Mouse (Mus musculus) frontal cortex, postnatal 36 days (tissue): ENCODE results near the gene Ralb.

ENCODE experiments used
- DNase-seq, 2 experiments: peaks; one replicate each; pipeline ENCODE4 v3.0.0; 2022; ENCODE audit warnings: low spot score in 2 of 2

The Ralb gene

DNA sequence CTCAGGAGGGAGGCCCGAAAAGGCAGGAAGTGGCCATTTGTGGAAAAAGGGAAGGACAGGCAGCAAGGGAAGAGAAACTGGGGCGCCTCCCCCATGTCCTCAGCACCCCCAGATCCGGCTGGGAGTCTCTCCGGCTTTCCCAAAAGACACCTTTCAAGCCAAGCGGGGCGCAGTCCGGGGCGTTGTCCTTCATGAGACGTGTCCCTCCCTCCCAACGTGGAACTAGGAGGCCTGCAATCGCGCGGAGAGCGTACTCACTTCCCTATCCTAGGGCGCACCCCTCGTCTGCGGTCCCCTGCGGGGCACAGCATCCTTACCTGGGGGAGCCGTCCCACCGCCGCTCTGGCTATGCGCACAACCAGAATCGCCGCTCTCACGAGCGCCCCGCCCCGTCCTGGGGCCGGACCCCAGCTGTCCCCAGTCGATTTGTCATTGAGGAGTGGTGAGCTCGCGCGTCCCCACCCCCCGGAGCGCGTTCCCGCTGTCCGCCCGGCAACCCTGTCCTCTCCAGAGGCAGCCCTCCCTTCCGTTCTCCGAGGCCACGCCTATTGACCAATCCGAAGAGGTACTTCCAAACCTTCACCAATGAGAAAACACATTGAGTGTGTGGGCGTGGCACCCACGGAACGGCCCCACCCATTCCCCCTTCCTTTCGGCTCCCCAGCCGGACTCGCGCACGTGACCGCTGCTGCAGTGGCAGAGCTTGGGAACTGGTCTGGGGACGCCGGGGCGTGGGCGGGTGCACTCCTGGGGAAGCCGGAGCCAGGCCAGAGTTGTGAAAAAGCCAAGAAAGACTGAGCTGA is at the start of gene Ralb:
TSS of gene Ralb (minus strand) at position 535 of the 803 bp plus-strand sequence.
- DNase-seq, result peak; percentile 96 to 97

DNA sequence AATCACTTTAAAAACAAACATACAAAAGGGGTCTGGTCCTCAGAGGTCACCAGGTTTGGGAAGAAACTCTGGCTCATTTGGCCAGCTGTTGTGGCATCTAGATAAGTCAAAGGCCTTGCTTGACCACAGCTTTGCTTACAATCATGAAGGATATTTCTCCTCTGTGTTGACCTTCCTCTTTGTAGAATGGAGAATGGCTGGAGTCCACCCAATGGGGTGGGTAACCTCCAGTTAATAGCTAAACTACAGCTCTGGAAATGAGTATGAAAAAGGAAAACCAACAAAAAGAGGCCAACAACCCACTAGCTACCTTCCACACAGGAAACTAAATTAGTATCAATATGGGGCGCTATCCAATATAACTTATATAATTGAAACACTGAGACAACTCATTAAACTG is 47.1 kb upstream of the Ralb start:
- DNase-seq, result no peak

- DNase-seq, result no peak
Observed at GRCm38 (mm10) chr1:119550064-119550463, 45.5 kb upstream of the Ralb start.

- no peak for DNase-seq
Observed at GRCm38 (mm10) chr1:119549327-119549689, 44.7 kb upstream of the Ralb start.

DNA sequence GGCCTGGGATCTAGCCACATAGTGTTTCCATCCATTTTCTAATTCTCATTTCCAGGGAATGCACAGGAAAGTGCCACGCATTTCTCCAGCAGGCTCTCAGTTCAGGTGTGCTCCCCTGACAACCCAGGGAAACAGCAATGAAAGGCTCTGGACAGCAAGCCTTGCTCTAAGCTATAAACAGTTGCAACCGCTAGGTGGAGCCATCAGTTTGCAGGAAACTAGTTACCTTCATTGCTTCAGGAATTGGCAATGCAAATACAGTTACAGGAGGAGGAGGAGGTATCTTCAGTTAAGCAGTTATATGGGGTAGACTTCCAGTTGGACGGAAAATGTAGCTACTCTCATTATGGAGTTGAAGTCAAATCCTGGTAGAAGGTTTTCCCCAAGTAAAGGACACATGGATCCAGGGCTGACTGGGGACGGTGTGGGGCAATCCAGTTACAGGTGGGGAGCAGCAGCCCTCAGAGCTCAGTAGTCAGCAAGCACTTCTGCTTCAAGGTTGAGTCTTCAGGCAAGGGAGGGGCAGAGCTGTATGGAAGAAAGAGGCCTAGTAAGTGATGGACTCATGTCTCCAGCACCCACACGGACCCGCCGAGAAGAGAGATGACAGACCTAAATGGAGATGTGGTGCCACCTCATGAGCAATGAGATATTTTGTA is 44.2 kb upstream of the Ralb start:
- DNase-seq, result peak; percentile 82 to 89

- no peak for DNase-seq
Observed at GRCm38 (mm10) chr1:119546490-119546889, 41.9 kb upstream of the Ralb start.

DNA sequence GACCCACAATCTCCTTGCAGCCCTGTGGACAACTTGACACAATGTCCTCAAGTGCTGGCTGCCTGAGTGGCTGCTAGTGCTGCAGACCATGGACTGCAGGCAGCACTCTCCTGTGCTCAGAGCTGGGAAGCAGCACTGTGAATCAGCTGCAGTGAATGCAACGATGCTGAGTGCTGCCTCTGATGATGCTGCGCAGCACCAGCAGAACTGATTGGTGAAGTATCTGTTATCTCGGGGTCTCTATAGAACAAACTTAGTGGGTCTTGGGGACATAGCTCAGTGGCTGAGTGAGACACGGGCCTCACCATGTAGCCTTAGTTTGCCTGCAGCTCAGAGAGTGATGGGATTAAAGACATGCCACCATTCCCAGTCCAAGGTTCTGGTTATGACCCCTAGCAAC is 41.1 kb upstream of the Ralb start:
- DNase-seq, result no peak

- no peak for DNase-seq
Observed at GRCm38 (mm10) chr1:119545164-119545563, 40.6 kb upstream of the Ralb start.

DNA sequence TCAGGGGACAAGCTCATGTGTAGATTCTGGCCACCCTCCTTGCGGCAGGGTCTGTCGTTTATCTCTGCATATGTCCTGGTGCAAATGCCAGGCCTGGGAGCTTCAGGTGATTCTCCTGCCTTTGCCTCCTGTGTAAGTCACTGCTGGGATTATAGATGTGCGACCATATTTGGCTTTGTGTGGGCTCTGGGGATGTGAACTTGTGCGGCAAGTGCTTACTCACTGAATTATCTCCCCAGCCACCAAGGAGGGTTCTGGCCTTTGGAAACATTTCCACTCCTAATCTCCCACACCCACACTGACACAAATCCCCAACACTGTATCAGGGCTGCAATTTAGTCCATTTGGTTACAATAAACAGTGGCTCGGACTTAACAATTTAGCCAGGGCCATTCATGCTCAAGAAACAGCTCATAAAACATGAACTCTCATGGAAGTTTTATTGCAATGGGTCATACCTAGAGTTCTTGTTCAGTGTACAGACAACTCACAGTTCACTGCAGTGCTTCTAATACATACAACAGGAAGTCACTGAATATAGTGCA is 40.1 kb upstream of the Ralb start:
- no peak for DNase-seq

- no peak for DNase-seq
Observed at GRCm38 (mm10) chr1:119543316-119543715, 38.7 kb upstream of the Ralb start.

DNA sequence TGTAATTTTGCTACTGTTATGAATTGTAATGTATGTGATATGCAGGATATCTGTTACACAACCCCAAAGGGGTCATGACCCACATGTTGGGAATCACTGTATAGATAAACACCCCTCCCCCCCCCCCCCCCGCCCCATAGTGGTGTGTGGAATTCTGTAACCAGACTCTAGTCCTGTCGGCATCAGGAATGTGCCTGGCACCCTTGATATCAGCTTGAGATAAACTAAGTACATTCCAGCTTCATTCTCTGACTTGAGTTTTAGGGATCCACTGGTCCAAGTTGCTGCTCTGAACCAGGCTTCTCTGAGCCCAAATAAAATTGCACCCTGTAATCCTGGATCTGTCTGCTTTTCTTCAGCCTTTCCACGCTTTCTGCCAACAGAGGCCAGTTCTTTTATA is 37.0 kb upstream of the Ralb start:
- no peak for DNase-seq

DNA sequence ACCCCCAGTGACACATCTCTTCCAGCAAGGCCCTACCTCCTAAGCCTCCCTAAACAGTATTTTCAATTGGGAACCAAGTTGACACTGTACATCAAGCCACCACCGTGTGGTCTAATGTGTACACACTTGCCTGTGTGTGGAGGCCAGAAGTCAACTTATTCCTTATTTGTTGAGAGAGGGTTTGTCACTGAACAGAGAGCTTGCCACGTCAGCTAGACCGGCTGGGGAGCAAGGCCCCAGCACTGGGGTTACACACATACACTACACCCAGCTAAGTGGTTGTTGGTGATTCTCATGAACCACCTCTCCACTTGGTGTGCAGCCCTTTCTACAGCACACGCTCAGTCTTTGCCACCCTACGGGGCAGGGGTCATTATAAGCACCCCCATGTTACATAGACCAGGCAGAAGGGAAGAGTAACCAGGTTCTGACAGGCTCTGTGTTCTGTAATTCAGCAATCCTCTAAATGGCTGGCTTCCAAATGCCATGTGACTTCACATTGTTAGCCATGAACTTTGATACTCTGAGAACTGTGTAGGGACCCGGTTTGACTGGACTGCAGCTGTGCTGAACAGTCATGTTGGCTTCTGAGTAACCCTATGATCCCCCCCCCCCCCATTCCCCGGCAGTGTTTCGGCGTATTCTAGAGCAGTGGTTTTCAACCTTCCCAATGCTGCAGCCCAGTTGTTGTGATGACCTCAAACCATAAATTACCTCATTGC is 36.4 kb upstream of the Ralb start:
- DNase-seq, result no peak

- no peak for DNase-seq
Observed at GRCm38 (mm10) chr1:119539252-119539651, 34.7 kb upstream of the Ralb start.

- DNase-seq, result no peak
Observed at GRCm38 (mm10) chr1:119537651-119538050, 33.1 kb upstream of the Ralb start.

DNA sequence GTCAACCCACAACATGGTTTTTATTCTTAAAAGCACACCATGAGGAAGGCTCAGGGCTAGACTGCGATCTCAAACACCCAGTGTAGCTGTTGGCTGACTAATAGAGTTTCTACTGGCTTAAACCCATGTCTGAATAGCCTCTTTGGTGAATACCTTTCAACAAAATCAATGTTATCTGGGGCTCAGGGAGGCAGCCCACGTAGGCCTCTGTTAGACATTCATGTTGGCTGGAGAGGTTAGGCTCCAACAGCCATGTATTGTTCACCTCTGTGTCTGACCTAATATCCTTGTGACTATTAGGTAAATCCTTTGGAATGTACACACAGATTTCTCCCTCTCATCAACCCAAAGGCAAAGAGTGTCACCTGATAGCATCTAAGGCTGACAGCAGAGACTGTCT is 31.5 kb upstream of the Ralb start:
- no peak for DNase-seq

DNA sequence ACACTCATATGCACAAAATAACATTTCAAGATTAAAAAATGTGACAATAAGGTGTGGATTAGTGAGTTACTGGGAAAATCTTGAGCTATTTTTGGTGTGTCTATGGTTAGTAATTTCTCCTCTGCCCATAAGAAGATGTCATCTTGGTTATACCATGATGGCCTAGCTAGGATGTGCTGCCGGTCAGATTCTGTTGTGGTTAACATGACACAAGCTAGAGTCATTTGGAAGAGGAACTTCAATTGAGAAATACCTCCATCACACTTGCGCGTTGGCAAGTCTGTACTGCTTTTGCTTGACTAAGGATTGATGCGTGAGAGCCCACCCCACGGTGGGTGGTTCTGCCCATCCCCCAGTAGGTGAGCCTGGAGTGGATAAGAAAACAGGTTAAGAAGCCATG is 29.7 kb upstream of the Ralb start:
- DNase-seq, result no peak

DNA sequence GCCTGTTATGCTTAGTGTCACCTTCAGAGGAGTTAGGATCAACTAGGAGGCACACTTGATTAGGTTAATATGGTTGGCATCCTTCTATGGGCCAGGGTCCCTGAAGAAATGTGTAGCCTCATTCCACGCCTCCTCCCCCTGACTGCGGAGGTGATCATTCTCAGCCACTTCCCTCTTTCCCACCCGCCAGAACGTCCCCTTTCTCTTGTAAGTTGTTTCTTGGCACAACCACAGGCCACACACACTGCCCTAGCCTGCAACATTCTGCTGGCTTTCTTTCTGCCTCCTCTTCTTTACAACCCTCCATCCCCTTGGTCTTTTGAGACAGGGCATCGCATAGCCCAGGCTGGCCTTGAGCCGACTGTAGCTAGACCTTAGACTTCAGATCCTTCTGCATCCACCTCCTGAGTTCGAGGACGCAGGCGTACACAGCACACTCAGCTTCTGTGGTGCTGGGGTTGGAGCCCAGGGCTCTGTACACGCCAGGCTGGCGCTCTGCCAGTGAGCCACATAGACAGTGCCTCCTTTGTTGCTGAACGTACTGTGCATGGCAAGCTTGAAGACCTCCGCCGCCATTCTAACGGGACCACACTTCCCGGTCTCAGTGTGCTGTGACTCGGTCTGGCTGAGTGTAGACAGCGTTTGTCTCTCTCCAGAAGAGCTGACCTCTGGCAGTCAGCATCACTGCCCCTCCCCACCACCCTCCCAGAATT is 28.7 kb upstream of the Ralb start:
- peak in 1 of 2 experiments; percentile 10 for DNase-seq

DNA sequence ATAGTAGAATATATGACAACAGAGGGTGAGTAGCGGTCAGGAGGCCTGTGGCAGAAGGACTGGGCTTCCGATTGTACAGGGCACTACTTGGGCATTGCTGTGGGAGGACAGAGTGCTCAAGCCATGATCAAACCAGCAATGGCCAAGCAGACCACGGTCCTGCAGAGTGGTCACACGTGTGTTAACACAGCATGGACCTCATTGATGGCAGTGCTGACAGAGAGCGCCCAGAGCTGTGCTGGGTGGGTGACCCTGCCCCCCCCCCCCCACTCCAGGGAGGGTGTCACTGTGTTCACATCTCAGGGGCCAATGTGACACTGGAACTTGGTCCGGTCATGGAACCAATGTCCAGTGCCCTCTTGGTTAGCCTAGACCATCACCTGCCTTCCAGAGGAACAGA is 27.6 kb upstream of the Ralb start:
- DNase-seq, result no peak

DNA sequence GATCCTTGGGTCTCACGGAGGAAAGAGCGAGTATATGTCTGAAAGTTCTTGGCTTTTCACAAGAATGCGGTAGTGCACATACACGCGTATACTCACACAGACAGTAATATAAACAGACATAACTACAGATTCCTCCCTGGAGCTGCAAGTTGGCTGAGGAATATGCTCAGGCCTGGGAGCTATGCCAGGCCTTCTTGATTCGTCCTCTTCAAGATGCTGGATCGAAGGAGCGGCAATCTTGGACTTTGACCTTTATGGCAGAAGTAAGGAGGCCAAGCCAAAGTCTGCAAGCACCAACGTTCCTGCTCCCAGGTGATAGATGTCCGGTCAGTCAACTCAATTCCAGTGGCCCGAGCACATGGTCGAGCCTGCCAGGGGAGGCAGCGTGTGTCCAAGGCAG is 26.3 kb upstream of the Ralb start:
- no peak for DNase-seq

DNA sequence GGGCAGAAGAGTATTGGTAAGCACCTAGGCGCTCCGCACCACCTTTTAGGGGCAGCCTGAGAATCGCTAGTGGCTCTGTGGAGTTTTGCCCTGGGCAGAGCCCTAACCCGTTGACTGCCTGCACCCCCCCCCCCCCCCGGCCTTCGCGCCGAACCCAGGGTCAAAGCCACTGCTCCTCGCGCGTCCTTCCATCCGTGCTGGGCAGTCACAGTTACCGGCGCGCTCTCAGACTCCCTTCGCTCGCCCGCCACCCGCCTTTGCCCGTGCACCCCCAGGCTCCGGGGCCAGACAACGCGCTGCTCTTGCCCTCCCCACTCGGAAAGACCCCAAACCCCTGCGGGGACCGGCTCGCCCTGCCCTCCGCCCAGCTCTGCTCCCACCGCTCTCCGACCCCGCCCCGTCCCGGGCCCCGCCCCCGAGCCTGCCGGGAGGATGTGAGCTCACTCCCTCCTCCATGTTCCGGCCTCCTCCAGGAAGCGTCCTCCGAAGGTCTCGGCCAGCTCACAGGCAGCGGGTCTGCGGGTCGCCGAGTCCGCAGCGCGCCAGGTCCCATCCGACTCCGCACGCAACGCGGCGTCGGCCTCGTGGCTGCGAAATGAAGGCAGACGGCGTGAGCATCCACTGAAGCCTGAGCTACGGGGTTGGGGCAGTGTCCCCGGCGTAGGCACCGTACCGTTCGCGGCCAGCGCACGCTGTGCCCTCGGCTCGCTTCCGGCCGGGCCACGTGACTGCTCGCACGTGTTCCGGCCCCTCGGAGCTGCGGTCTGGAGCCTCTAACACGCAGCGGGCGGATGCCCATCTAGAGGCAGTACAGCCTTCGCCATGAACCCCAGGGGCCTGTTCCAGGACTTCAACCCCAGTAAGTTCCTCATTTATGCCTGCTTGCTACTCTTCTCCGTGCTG is 21.3 kb upstream of the Ralb start, which contains the start of gene Tmem185b:
TSS of gene Tmem185b (plus strand) at position 472 of the 903 bp plus-strand sequence.
- peak; percentile 88 to 91 for DNase-seq

- no peak for DNase-seq
Observed at GRCm38 (mm10) chr1:119525004-119525444, 20.4 kb upstream of the Ralb start.
